Mouse (Mus musculus) skeletal muscle tissue, adult 2 months (tissue): ENCODE measurements at regions not wholly inside any gene's neighbourhood (a gene's known extent, or its start where the extent isn't known, plus 50 kb on each side); places are given as distances from the start of the nearest gene placed in this dataset.

Experiments
- DNase-seq: peaks from one replicate; pipeline ENCODE4 v3.0.0-alpha.2; 2012; ENCODE audit warnings: low read depth, low spot score

DNA sequence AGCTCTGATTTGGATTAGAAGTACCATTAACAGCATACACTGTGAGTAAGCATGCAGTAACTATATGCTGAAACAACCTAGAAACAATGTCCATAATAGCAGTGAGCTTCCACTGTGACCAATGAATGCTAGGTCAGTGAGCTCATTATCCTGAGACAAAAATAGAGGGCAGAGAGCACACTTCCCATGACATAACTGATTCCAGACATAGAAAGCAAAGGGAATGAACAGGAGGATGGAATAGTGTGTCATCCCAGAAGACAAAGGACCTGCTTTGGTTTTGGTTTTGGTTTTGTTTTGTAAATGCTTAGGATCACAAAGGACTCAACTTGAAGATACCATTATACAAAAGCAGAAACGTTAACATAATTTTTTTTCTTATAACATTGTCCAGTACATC lies 150.8 kb upstream of the Nr3c2 start:
- no peak for DNase-seq

DNA sequence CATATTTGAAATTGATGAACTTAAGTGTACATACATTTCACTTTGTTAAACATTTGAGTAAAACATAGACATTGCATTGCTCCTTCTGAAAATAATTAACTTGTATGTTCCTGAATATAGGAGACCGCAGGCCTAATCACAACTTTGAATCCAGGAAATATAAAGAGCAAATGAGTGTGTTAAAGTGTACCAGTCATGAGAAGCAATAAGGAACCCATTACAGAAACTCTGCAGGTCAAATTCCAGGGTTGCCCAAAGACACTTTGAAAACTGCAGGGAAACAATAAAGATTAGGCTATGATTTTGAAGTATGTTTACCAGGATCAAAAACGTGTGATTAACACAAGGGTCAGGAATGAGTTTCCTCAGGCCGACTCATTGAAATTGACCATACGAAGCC lies 149.0 kb upstream of the Nr3c2 start:
- no peak for DNase-seq

DNA sequence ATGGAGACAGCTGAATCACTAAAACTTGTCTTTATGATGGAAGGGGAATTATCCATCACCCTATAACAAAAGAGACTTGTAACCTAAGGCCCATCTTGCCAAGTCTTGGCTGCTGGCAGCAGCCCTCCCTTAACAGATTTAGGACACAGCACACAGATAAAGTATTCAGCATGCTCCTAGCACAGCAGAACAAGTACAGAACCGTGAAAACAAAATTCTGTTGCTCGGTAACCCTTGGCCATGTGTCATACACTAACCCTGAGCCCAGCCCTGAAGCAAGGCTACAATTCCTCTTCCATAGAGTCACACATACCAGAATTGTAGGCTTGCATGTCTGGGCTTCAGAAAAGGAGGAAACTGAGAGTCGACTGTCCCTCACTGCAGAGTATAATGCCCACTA lies 145.1 kb upstream of the Nr3c2 start:
- DNase-seq: peak; percentile 0

DNA sequence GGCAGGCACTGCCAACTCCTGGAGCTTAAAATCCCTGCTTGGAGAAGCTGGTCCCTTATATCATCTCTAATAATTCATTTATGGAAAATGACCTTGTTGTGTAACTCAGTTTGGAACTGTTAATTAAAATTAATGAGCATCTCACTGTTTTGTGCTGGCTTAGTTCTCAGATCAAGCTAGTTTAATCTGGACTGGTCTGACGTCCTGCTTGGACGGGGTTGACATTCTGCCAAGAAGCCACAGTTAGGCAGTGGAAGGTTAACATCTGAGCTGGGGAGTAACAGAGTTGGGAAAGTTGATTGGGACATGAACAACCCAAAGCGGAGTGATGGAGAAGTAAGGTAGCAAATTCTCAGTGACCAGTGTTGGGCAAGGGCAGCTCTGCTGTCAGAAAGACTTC lies 135.0 kb upstream of the Nr3c2 start:
- no peak for DNase-seq

DNA sequence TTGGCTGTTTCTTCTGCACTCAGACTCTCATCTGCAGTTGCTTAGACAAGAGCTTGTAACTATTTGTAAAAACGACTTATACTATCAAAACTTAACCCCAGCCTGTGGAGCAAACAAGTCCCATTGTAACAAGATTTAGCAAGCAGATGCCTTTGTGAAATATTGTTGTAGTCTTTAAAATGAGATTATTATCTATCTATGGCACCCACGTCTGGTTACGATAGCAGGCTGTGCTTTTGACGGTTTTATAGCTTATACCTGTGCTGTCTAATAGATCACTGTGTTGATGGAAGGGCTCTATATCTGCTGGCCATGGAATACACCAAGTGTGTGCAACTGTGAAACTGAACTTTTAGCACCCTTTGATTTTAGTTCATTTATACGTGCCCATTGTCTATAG lies 130.9 kb upstream of the Nr3c2 start:
- DNase-seq: no peak

DNA sequence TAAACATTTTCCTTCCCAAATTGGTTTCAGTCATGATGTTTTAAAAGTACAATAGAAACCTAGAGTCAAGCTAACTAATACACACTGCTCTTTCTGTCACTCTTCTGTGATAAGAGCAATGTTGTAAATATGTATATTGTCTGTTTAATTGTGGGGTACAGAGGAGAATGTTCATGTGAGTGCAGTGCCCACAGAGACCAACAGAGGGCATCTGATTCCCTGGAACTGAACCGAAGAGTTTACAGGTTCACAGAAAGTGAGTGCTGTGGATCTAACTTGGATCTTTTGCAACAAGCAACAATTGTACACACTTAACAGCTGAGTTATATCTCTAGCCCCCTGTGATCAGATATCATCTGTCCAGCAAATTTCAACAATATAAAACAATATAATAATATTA lies 111.5 kb upstream of the Nr3c2 start:
- no peak for DNase-seq

DNA sequence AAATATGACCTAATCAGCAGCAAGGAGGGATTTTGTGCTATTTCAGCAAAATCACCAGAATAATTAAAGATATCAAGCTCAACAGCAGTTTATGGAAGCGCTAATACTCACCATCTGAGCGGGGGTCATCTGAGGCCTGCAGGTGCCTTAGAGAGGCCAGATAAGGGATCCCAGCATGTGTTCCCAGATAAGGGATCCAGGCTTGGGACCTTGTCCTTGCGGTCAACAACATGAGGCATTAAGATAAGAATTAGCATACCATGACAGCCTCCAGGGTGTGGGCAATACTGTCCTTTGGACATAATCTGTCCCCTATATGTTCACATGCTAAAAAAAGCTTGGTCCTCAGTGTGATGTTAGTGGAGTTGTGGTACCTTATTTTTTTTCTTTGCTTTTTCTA lies 105.4 kb upstream of the Nr3c2 start:
- no peak for DNase-seq

DNA sequence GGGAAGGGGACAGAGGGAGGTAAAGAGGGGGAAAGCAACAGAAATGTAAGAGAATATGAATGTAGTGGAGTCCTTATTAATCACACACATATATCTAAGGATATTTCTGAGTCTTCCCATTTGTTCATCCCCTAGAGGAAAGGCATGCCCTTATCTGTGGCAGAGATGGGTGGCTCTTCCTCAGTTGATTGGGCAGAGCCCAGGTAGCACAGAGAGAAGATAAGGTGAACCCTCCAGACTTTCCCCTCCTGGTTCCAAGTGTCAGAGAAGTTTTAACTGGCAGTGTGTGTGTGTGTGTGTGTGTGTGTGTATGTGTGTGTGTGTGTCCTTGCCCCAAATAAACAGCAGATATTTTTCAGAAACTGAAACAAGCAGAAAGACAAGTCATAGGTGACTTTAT lies 99.2 kb upstream of the Nr3c2 start:
- no peak for DNase-seq

DNA sequence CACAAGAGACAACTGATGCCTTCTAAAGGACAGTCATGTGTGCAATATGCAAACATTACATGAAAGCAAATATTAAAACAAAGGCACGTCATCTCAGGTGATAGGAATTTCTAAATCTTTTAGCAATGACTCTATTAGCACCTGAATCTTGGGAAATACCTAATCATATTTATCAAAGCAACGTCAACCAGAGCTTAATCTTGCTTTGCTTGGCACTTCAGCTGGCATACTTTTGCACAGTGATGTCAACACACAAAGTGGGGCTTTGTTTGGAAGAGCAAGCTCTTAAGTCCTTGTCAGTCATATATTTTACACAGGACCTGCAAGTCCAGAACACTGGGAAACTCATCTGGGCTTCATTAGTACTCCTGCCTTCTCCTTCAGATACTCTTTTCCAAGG lies 75.8 kb upstream of the Nr3c2 start:
- DNase-seq: no peak
